Mouse (Mus musculus) c-Kit-positive CD71-negative TER-119-negative erythroid progenitor cells, embryonic 14.5 days (primary cell): ENCODE results near the gene Gm20390.
A peak's percentile ranks its signal among the peaks of the same experiment; 100 is the strongest.
"Not testable (repeated sequence)": the region's sequence is repeated elsewhere in the genome, so short reads cannot be mapped to it uniquely, and the experiment has no call there.

Experiments used
- DNase-seq: peaks from one replicate; pipeline ENCODE4 v3.0.0-alpha.2; 2013; ENCODE audit warnings: low read depth

Gene Gm20390

DNA sequence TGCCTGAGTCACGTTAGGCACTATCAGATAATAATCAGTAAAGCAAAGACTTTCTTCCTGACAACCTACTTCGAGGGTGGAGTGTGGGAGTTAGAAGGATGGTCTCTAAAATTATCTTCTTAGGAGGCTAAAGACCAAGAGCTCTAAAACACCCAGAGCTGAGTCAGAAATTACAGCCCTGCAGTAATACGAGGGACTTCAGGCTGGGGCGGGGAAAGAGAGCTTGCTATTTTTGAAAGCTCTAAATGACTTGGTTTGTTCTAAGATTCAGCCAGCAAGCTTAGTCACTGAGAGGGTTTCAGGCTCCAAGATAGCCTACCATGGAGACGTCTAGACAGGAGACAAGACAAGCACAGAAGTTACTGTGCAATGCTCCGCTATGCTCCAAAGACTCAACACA lies 2.7 kb downstream of the Gm20390 start:
- no peak for DNase-seq

DNA sequence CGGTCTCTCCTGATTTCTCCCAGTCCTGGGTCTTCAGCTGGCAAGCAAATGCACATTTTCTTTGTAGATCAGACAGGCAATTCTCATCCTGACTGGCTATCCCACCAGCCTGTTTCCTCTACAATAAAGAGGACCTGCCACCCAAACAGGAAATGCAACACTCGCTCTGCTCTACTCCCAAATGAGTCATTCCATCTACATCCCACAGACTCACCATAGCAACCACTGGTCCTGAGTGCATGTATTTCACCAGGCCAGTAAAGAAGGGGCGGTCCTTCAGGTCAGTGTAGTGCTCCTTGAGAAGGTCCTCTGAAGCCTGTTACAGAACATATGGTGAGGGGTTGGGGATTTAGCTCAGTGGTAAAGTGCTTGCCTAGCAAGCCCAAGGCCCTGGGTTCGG lies 5.1 kb downstream of the Gm20390 start:
- no peak for DNase-seq

DNA sequence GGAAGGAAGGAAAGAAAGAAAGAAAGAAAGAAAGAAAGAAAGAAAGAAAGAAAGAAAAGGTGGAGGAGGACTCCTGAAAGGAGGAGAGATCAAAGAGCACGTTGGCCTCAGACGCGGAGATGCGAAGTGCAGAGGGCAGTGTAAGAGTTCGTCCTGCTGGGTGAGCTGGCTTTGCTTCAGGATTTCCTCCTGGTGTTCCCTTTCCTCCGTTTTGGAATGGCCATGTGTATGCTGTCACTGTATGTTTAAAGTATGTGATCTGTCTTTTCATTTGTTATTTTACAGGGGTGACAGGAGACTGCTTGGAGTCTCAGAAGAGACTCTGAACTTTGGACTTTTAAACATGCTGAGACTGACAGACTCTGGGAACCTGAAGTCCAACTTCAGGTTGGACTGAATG lies 6.6 kb downstream of the Gm20390 start:
- no peak for DNase-seq

DNA sequence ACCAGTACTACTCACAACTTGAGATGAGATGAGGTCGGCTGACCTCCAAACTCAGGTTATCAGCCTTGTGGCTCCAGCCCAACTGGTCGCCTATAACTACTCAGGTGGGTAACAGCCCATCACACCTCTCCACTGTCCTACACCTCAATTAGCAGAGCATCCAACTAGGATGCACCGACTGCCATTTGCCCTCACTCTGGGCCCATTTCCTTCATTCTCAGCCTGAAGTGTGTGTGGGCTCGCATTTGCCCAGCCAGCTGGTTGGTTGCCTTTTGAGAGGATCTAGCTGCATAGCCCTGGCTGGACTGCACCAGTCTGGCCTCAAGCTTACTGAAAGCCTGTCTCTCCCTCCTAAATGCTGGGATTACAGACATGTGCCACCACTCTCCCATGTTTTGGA lies 10.3 kb downstream of the Gm20390 start:
- DNase-seq, result no peak

DNA sequence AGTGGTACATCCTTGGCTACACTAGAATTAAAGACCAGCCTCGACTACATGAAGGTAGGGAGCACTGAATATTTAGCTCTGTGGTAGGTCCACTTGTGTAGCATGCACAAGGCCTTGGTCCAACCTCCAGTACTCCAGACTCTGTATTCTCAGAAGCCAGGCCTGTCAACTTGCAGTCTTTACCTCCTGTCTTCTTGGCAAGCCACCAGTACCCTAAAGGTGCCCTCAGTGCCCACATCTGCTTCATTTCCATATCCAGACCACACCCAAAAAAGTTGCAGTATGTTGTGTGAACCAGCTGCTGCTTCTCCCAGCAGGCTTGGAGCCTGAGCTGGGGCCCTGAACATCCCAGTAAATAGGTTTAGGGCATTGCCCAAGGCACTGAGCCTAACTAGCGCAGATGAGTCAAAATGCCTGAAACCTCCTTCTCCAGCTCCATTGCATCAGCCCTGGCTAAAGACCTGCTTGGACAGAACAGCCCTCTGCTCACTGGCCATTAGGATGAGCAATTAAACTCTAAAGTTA lies 11.0 kb downstream of the Gm20390 start:
- DNase-seq, result no peak

DNA sequence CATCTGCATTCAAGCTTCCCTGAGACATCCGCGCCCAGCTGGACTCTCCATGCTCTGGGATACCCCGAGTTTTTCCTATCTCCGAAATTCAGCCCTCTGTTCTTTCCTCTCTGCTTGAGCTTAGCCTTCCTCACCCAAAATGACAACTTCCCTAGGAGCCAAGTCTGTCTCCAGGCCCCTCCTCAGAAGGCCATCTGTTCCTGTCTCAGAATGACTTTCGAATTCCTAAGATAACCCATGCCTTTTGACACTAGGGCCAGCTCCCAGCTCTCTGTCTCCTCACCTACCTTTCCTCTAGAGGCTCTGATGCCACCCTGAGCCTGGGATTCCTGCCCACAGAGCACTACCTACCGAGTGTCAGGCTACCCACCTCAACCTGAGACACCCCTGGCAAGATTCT lies 11.9 kb downstream of the Gm20390 start, which contains the start of gene Nme2:
Nme2 (minus strand) TSS at position 101 of the 400 bp plus-strand sequence.
- no peak for DNase-seq

DNA sequence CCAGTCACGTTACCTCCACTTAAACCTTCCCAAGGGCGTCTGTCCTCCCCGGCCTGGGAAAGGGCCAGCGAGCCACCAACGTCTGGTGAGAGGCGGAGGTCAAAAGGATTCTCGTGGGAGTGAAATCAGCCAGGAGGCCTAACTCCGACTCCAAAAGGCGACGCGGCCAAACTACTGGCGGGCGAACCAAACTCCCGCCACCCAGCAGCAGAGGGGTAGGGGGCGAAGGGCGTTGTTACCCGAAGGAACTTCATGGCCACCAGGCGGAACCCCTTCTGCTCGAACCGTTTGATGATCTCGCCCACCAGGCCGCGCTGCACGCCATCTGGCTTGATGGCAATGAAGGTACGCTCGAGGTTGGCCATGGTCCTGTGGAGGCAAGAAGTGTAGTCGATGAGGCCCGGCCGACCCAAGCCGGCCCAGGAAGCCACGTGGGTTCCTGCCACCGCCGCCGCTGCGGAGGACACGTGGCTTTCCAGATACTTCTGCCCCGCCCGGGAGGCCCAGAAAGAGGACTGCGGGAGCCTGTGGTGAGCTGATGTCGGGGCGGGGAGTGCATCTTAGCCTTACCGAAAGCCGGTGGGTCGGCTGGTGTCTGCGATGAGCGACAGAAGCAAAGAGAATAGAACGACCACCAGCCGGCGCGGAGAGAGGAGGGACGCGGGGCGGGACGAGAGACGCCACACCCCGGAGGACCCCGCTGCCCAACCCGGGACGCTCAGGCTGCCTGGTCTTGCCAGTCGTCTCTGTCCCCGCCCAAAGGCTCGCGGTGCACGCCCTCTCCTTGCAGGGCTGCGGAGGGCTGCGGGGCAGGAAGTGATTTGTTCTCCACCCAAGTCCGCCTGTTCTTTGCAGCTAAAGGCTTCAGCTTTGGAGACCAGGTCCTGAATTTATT lies 12.6 kb downstream of the Gm20390 start:
- peak; percentile 86 for DNase-seq

DNA sequence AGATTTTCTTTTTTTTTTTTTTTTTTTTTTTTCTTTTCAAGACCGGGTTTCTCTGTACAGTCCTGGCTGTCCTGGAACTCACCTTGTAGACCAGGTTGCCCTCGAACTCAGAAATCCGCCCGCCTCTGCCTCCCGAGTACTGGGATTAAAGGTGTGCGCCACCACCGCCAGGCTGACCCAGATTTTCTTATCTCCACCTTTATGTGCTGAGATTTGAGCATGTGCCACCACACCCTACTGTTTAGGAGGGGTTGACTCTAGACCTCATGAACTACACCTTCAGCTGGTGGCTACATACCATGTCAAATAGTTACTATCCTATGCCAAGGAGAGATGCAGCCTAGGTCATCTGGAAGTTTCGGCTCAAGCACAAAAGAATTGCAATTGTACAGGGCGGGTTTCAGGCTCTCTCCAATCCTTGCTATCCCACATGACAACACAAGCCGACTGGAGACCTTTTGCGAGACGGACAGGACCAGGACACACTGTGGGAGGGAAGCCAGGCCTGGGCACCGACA lies 13.3 kb downstream of the Gm20390 start:
- no peak for DNase-seq

DNA sequence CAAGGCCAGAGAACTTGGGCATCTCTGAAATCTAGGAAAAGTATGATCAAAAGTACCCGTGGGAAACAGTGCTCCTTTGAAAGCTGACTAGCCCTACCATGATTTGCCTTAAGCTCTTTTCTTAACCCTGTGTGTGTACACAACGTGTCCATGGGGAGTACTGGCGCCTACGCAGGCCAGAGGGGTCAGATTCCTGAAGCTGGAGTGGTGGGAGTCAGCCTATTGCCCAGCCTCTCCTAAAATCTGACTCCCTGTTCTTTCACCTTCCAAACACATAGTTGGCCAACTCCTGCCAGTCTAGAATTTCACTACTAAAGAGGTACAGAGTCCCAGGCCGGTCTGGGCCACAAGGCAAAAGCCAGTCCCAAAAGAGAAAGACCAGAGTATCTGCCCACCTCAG lies 15.7 kb downstream of the Gm20390 start:
- no peak for DNase-seq

DNA sequence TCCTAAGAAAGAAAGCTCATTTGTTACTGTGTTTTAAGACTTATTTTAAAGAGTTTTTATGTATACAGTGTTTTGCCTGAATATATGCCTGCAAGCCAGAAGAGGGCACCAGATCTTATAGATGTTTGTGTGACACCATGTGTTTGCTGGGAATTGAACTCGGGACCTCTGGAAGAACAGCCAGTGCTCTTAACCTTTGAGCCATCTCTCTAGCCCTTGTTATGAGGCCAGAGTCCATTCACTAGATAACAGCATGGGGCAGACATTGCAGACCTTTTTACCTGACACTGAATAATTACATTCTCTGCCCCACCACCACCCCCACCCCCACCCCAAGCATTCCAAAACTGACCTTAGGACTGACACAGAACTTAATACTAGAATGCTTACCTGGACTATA lies 18.0 kb downstream of the Gm20390 start:
- no peak for DNase-seq

DNA sequence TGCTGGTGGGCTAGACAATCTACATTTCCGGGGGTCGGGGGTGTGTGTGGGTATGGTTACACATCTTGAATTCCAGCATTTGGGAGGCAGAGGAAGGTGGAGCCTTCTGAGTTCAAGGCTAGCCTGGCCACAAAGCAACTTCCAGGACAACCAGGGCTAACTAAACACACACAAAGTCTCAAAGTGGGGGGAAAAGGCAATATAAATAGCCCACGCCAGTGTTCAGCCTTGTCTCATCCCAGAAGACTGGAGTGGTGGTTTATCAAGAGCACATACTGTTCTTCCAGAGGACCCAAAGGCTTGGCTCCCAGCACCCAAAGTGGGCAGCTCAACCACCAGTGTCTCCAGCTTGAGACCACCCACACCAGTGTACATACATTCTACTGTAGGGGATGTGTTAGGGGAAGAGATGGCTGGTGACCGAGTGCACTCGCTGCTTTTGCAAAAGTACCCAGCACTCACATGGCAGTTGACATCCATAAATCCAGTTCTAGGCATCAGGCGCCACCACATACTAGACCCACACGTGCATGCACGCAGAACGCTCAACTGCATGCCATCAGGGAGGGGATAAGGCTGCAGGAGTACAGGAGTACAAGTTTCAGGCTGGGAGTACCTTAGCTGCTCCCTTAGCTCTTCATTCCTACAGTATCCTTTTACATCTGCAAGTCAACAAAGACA lies 19.1 kb downstream of the Gm20390 start:
- no peak for DNase-seq

DNA sequence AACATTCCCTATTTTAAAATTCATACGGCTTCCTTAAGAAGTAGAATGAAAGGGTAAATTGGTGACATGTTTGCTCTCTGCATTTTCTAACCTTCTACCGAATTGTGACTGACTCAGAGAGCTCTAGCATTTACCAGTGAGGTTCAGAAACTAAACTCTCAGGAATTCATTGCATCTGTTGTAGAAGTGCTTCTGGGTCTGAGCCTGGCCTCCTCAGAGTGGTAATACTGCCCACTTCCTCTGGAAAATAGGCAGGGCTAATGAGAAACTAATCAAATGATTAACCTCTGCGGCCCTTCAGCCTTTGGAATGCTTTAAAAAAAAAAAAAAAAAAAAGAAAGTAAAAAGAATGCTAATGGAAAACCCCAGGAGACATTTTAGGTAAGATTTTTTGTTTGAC lies 23.1 kb downstream of the Gm20390 start:
- DNase-seq, result no peak

DNA sequence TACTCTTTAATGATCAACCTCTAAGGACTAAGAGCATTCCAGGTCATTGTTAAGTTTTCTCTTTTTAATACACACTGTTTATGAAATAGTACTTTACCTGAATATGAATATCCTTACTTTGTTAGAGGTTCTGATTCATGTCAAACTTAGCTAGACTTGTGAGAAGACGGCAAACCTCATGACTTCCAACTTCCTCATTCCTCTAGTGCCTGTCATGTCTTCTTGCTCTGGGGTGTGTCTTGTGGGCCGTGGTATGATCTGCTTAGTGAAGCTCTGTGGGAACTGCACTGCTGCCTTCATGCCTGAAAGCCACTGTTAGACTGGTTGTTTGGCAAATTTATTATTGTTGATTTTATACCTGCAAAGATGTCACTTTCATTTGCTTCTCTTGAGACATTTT lies 27.2 kb downstream of the Gm20390 start:
- no peak for DNase-seq

DNA sequence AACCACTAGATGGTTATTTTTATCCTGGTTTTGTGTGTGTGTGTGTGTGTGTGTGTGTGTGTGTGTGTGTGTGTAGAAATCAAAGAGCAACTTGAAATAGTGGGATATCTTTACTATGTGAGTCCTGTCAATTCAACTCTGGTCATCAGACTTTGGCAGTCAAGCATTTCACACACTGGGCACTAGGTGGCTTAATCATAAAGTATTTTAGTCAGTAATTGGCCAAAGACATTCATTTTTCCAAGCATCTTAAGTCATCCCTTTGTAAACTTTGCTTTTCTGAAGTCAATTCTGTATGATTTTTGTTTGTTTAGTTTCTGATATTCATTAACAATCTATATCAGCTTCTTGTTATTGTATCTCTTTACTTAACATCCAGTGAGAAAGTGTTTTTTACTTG lies 39.0 kb downstream of the Gm20390 start:
- DNase-seq, result no peak

DNA sequence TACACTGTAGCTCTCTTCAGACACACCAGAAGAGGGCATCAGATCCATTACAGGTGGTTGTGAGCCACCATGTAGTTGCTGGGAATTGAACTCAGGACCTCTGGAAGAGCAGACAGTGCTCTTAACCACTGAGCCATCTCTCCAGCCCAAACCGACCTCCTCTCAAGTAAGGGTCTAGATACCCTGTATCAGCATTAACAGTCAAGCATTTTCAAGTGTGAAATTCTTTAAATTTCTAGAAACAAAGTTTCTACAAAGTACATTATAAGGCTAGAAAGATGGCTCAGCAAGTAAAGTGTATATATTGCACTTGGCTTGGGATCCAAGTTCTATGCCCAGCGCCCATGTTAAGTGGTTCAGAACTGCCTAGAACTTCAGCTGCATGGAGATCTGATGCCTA lies 53.1 kb downstream of the Gm20390 start:
- not testable (repeated sequence) for DNase-seq

DNA sequence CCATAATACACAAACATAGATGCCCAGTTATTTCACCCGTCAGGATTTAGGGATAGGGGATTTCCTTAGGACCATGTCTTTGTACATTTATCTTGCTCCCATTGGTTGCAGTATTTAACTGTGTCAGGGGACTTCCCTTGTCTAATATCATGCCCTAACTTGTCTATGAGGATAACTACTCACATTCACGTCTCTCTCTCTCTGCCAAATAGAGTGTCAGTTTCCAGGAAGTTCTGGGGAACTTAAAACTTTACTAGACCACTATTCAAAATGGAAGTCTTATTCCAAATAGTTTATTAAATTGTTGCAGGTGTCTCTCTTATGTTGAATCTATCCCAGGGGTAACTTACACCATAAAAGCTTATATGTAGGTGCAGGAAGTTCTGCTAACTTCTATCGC lies 56.5 kb downstream of the Gm20390 start:
- no peak for DNase-seq

DNA sequence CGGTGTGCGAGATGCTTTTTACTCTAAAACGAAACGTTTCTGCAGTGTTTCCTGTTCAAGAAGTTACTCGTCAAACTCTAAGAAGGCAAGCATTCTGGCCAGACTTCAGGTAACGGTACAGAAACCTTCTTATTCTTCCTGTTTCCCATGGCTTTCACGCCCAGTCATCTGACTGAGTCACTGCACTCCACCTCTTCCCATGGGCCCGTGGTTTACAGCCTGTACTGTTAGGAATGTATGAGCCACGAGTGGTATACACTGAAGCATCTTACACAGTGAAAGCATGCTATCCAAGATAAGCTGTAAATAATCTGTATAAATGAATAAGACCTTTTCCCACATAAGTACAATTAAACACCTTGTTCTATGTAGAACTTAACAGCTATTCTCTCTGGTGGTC lies 59.3 kb downstream of the Gm20390 start:
- DNase-seq, result no peak

DNA sequence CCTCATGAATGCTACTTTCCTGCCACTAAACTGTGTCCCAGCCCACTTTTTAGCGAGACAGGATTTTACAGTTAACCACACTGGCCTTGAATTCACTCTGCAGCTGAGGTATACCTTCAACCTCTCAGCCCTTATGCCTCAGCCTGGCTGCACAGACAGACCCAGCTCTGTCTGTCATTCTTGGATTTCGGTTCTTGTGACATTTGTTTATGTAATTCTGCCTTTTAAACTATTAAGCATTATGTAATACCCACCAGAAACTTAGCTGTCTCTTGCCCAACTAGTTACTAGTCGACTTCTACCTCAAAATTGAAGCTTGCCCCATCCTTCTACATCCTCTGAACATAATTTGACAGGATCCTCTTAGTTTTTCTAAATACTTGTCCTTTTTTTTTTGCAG lies 60.3 kb downstream of the Gm20390 start:
- no peak for DNase-seq

DNA sequence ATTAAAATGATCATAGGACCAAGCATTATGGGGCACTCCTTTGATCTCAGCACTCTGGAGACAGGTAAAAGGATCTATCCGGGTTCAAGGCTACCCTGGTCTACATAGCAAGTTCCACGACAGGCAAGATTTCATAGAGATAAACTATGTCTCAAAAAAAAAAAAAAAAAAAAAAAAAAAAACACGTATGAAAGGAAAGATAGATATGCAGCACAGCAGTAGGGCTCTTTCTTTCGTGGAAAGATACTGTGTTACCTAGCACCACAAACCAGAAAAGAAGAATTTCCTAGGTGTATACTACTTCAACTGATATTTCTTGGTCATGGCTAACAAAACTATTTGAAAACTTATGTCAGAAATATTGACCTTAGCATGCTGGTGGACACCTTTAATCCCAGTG lies 61.3 kb downstream of the Gm20390 start:
- DNase-seq, result no peak
